Mouse (Mus musculus) lung, adult 2 months (tissue): ENCODE measurements around the gene Btg2.

Source experiments
- CTCF ChIP-seq: fragments of 200-500 bp; IDR thresholded peaks from 2 replicates; pipeline ENCODE4 v1.5.1; 2011; ENCODE audit warnings: mild to moderate bottlenecking, low read length, control low read depth; ENCODE audit not compliant: insufficient read depth
- POLR2A ChIP-seq: fragments of 200-500 bp; IDR thresholded peaks from 2 replicates; pipeline ENCODE4 v1.6.1; 2011; ENCODE audit warnings: low read depth, mild to moderate bottlenecking, control low read depth, low read length, borderline replicate concordance; ENCODE audit errors: extremely low read depth

- peak; percentile 82 for TF ChIP-seq CTCF
- no peak for TF ChIP-seq POLR2A
Measured at GRCm38 (mm10) chr1:134106719-134107118, 27.8 kb upstream of the Btg2 start.
